Mouse (Mus musculus): ENCODE data around the gene P2ry6. TPM values are rescaled to one million over a fixed set of nuclear protein-coding genes. Genes with fewer than 3 reads are reported as not detected.

P2ry6 gene
- 9.6 and 9.9 TPM in 2 replicates for polyA plus RNA-seq (2015; fragmentation: Nextera tagmentation; extraction: Ambion mirVana)

- peak within 1 kb of the TSS; percentile 31 for H3K9ac ChIP-seq
- H3K27ac ChIP-seq = no peak within 1 kb of the TSS
- peaks cover 40% of the 10 kb centered on the region for H3K4me1 ChIP-seq
- ATAC-seq (ENCODE audit: borderline replicate concordance, extremely low read depth, low FRiP score, low TSS enrichment) = peak; percentile 21; the same call in 1 of the 2 replicates
- H3K9me3 ChIP-seq = no peaks in the 10 kb centered on the region
- H3K4me2 ChIP-seq = peak within 1 kb of the TSS; percentile 69
- 6% methylated on average over 36 of the region's 36 CpGs for WGBS
- H3K4me3 ChIP-seq = peak within 1 kb of the TSS; percentile 36
- no peaks in the 10 kb centered on the region for H3K36me3 ChIP-seq
- H3K27me3 ChIP-seq = no peaks in the 10 kb centered on the region
Observed at GRCm38 (mm10) chr7:100974135-100974903, at the start of gene P2ry6. TSS of gene P2ry6 (minus strand) at chr7:100974649.

GRCm38 (mm10) chr7:101017492-101017891 is 43.0 kb upstream of the P2ry6 start:
- H3K4me2 ChIP-seq = no peak overlapping the region
- H3K9me3 ChIP-seq = no peaks in the 10 kb centered on the region
- H3K36me3 ChIP-seq = no peaks in the 10 kb centered on the region
- 62% methylated on average over 6 of the region's 6 CpGs for WGBS
- peaks cover 10% of the 10 kb centered on the region for H3K27me3 ChIP-seq
- H3K27ac ChIP-seq = no peak overlapping the region
- no peak overlapping the region for H3K4me3 ChIP-seq
- H3K9ac ChIP-seq = no peak overlapping the region
- ATAC-seq (ENCODE audit: borderline replicate concordance, extremely low read depth, low FRiP score, low TSS enrichment) = no peak
- peaks cover 17% of the 10 kb centered on the region for H3K4me1 ChIP-seq

GRCm38 (mm10) chr7:101017021-101017461 is 42.6 kb upstream of the P2ry6 start:
- no peak overlapping the region for H3K4me3 ChIP-seq
- no peak for ATAC-seq (ENCODE audit: borderline replicate concordance, extremely low read depth, low FRiP score, low TSS enrichment)
- H3K36me3 ChIP-seq = no peaks in the 10 kb centered on the region
- no peak overlapping the region for H3K9ac ChIP-seq
- H3K27ac ChIP-seq = no peak overlapping the region
- H3K4me2 ChIP-seq = no peak overlapping the region
- H3K4me1 ChIP-seq = peaks cover 21% of the 10 kb centered on the region
- WGBS = 67% methylated on average over 7 of the region's 7 CpGs
- H3K27me3 ChIP-seq = peaks cover 12% of the 10 kb centered on the region
- H3K9me3 ChIP-seq = no peaks in the 10 kb centered on the region

GRCm38 (mm10) chr7:101014985-101015384 is 40.5 kb upstream of the P2ry6 start:
- H3K36me3 ChIP-seq = no peaks in the 10 kb centered on the region
- no peak overlapping the region for H3K4me2 ChIP-seq
- H3K27me3 ChIP-seq = peaks cover 12% of the 10 kb centered on the region
- H3K27ac ChIP-seq = no peak overlapping the region
- H3K4me3 ChIP-seq = no peak overlapping the region
- ATAC-seq (ENCODE audit: borderline replicate concordance, extremely low read depth, low FRiP score, low TSS enrichment) = no peak
- H3K4me1 ChIP-seq = peaks cover 34% of the 10 kb centered on the region
- no peak overlapping the region for H3K9ac ChIP-seq
- H3K9me3 ChIP-seq = no peaks in the 10 kb centered on the region
- 77% methylated on average over 1 of the region's 1 CpGs for WGBS

- peaks cover 12% of the 10 kb centered on the region for H3K27me3 ChIP-seq
- ATAC-seq (ENCODE audit: borderline replicate concordance, extremely low read depth, low FRiP score, low TSS enrichment) = no peak
- 43% methylated on average over 9 of the region's 9 CpGs for WGBS
Observed at GRCm38 (mm10) chr7:101014041-101014440, 39.6 kb upstream of the P2ry6 start.

GRCm38 (mm10) chr7:101012541-101012940 is 38.1 kb upstream of the P2ry6 start, which contains the start of gene P2ry2:
TSS of gene P2ry2 (minus strand) at chr7:101012866.
- H3K36me3 ChIP-seq = no peaks in the 10 kb centered on the region
- 62% methylated on average over 4 of the region's 4 CpGs for WGBS
- no peak within 1 kb of the TSS for H3K27ac ChIP-seq
- peaks cover 12% of the 10 kb centered on the region for H3K27me3 ChIP-seq
- no peak for ATAC-seq (ENCODE audit: borderline replicate concordance, extremely low read depth, low FRiP score, low TSS enrichment)
- peak within 1 kb of the TSS; percentile 52 for H3K4me3 ChIP-seq
- peaks cover 34% of the 10 kb centered on the region for H3K4me1 ChIP-seq
- H3K4me2 ChIP-seq = peak within 1 kb of the TSS; percentile 93
- H3K9me3 ChIP-seq = no peaks in the 10 kb centered on the region
- peak within 1 kb of the TSS; percentile 46 for H3K9ac ChIP-seq

More at GRCm38 (mm10) chr7:101014041-101014440, 39.6 kb upstream of the P2ry6 start:
- Histone ChIP-seq H3K9me3 (no peaks in the 10 kb centered on the region), H3K36me3 (no peaks in the 10 kb centered on the region), H3K9ac (no peak overlapping the region), H3K27ac (no peak overlapping the region), H3K4me2 (no peak overlapping the region), H3K4me1 (peaks cover 34% of the 10 kb centered on the region), H3K4me3 (no peak overlapping the region)

- WGBS = 1% methylated on average over 53 of the region's 53 CpGs
- H3K36me3 ChIP-seq = no peaks in the 10 kb centered on the region
- H3K27me3 ChIP-seq = peaks cover 12% of the 10 kb centered on the region
- peak; percentile 97 for ATAC-seq (ENCODE audit: borderline replicate concordance, extremely low read depth, low FRiP score, low TSS enrichment)
- H3K4me1 ChIP-seq = peaks cover 29% of the 10 kb centered on the region
- peak overlapping the region; percentile 93 for H3K4me2 ChIP-seq
- peak overlapping the region; percentile 52 for H3K4me3 ChIP-seq
- H3K9ac ChIP-seq = peak overlapping the region; percentile 46
- no peaks in the 10 kb centered on the region for H3K9me3 ChIP-seq
- no peak overlapping the region for H3K27ac ChIP-seq
Observed at GRCm38 (mm10) chr7:101011681-101012367, 37.4 kb upstream of the P2ry6 start.

- H3K27me3 ChIP-seq = peaks cover 12% of the 10 kb centered on the region
Observed at GRCm38 (mm10) chr7:101010741-101011140, 36.3 kb upstream of the P2ry6 start.

GRCm38 (mm10) chr7:101006201-101006600 is 31.8 kb upstream of the P2ry6 start:
- Histone ChIP-seq H3K36me3 (no peaks in the 10 kb centered on the region), H3K9me3 (no peaks in the 10 kb centered on the region), H3K27me3 (no peaks in the 10 kb centered on the region), H3K27ac (no peak overlapping the region), H3K4me2 (no peak overlapping the region), H3K4me3 (no peak overlapping the region), H3K9ac (no peak overlapping the region), H3K4me1 (peaks cover 44% of the 10 kb centered on the region)
- 42% methylated on average over 2 of the region's 2 CpGs for WGBS
- no peak for ATAC-seq (ENCODE audit: borderline replicate concordance, extremely low read depth, low FRiP score, low TSS enrichment)

More at GRCm38 (mm10) chr7:101010741-101011140, 36.3 kb upstream of the P2ry6 start:
- H3K4me2 ChIP-seq = peak overlapping the region; percentile 93
- H3K36me3 ChIP-seq = no peaks in the 10 kb centered on the region
- no peak overlapping the region for H3K9ac ChIP-seq
- no peak overlapping the region for H3K27ac ChIP-seq
- H3K9me3 ChIP-seq = no peaks in the 10 kb centered on the region
- peaks cover 38% of the 10 kb centered on the region for H3K4me1 ChIP-seq
- WGBS = 79% methylated on average over 3 of the region's 3 CpGs
- peak overlapping the region; percentile 52; the same call in 1 of the 2 replicates for H3K4me3 ChIP-seq
- ATAC-seq (ENCODE audit: borderline replicate concordance, extremely low read depth, low FRiP score, low TSS enrichment) = no peak

GRCm38 (mm10) chr7:101005119-101005518 is 30.7 kb upstream of the P2ry6 start:
- Histone ChIP-seq H3K36me3 (no peaks in the 10 kb centered on the region), H3K4me1 (peaks cover 38% of the 10 kb centered on the region), H3K27ac (no peak overlapping the region), H3K9me3 (no peaks in the 10 kb centered on the region), H3K27me3 (no peaks in the 10 kb centered on the region), H3K9ac (no peak overlapping the region), H3K4me3 (no peak overlapping the region), H3K4me2 (no peak overlapping the region)
- WGBS = 38% methylated on average over 4 of the region's 4 CpGs
- ATAC-seq (ENCODE audit: borderline replicate concordance, extremely low read depth, low FRiP score, low TSS enrichment) = peak; percentile 33; the same call in 1 of the 2 replicates

- ATAC-seq (ENCODE audit: borderline replicate concordance, extremely low read depth, low FRiP score, low TSS enrichment) = no peak
Observed at GRCm38 (mm10) chr7:101003442-101004326, 29.2 kb upstream of the P2ry6 start.

More at GRCm38 (mm10) chr7:101003442-101004326, 29.2 kb upstream of the P2ry6 start:
- H3K27me3 ChIP-seq = no peaks in the 10 kb centered on the region
- no peak overlapping the region for H3K27ac ChIP-seq
- H3K4me3 ChIP-seq = no peak overlapping the region
- H3K4me1 ChIP-seq = peaks cover 38% of the 10 kb centered on the region
- no peaks in the 10 kb centered on the region for H3K36me3 ChIP-seq
- 49% methylated on average over 11 of the region's 11 CpGs for WGBS
- no peak overlapping the region for H3K4me2 ChIP-seq
- no peak overlapping the region for H3K9ac ChIP-seq
- no peaks in the 10 kb centered on the region for H3K9me3 ChIP-seq
